Mouse (Mus musculus) ovary, postnatal 14 days (tissue): ENCODE data around the gene Hoxa4.

ENCODE experiments used
- DNase-seq: peaks from one replicate; pipeline ENCODE4 v3.0.0; 2022; ENCODE audit warnings: low spot score

The Hoxa4 gene

GRCm38 (mm10) chr6:52164626-52165440 is 26.7 kb downstream of the Hoxa4 start, which contains the start of gene Hoxa2:
Gene Hoxa2, minus strand, starts transcription at chr6:52164831.
- no peak for DNase-seq

GRCm38 (mm10) chr6:52164051-52164625 is 27.4 kb downstream of the Hoxa4 start:
- no peak for DNase-seq

GRCm38 (mm10) chr6:52163366-52164031 is 28.1 kb downstream of the Hoxa4 start:
- DNase-seq = no peak

DNA sequence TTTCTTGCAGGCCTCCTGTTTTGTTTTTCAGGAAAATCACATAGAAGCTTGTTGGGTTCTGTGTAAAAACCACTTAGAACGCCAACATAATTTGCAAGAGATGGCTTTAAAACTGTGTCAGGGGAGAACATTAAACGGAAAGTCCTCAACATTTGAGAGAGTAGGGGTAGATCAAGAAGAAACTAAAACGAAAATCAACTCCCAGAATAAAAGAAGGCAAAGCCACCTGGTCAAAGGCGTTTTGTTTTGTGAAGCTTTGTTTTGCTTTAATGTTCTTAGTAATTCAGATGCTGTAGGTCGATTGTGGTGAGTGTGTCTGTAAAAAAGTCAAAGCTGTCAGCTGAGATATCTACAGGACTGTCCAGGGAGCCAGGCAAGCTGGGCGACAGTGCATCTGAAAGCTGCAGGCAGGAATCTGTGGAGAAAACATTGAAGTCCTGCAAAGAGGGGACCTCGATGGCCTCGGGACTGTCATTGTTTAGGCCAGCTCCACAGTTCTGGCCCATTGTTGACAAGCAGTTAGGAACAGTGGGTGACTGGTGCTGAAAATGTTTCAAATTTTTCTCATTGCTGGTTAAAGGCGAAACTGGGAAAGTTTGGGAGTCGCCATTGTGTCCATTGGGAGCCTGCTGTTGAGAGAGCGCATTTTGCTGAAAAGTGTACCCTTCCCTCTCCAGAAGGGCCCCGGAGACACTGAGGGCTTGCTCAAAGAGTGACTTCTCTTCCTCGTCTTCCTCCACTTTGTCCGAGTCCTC is 28.8 kb downstream of the Hoxa4 start:
- no peak for DNase-seq

GRCm38 (mm10) chr6:52162093-52162380 is 29.5 kb downstream of the Hoxa4 start:
- no peak for DNase-seq

DNA sequence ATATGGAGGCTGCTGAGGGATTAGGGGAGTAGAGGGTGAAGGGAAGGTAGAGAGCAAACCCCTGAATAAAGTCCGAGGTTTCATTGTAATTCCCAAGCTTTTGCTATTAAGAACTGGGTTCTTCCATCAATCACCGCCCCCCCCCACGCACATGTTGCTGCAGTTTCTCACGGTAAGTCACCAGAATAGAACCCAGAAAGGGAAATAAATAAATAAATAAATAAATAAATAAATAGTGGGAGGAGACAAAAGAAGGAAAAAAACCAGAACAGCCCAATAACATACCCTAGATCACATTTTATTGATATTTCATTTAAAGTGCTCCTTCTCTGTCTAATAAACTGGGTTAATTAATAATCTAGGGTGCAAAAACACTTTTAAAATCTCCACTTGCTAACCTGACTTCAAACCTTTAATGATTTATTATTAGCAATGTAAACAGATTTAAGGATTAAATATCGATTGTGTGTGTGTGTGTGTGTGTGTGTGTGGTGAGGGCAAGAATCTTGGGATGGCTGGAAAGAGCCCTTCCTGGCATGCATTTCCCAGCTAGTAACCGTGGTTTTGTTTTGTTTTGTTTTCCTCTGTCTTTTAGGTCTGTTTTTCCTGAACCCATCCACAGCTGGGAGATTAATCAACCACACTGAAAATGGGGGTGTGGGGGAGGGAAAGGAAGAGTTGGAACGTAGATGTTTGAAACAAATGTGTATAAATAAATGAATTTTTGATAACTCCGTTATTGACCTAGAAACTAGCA is 30.0 kb downstream of the Hoxa4 start:
- DNase-seq = no peak

DNA sequence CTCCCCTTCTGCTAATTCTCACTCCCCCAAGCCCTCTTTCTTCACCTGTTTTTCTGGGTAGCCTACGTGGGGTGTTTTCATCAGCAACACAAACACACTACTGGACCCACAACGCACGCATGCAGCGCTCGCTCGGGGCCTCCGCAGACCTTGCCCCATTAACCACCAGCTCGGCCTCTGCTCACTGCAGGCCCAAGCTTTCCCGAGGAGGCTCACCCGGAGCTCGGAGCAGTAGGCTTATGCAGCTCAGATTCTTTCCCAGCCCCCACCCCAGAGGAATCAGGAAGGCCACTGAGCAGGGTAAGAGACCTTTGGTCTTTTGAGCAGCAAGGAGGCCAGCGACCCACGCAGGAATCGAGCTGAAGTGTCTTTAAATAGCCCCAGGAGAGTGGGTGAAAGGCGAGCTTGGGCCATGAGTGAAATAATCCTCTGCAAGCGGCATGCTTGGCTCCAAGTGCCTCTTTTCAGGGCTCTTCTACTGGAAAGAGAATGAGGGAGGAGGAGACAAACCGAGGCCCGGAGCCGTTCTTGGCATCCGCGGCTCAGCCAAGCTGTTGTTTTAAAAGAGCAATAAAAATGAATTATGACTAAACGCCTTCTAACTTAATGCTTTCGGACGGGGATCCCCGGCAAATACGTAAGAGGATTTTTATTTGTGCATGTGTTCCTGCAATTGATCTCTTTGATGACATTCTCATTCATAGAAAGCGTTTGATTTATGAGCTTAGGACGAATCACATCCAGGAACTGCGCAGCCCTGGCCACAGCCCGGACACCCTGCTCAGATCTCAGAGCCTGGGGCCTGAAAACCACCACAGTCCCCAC is 30.8 kb downstream of the Hoxa4 start:
- no peak for DNase-seq

DNA sequence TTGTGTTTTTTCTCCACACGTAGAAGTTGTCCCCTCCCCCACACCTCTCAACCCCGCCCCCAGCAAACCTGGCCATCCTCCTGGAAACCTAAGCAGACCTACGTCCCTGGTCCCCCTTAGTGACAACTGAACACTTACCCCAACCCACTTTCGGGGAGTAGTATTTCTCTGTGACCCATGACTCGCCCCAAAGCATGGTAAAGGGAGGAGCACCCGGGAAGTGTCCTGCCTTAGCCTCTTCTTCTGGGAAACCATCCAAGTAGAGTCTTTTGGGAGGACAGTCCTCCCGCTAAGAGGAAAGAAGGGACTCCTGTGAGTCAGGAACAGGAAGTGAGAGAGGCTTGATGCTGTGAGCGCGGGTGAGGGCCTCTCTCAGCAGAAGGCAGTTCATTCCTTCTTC is 31.6 kb downstream of the Hoxa4 start:
- DNase-seq = no peak

GRCm38 (mm10) chr6:52159164-52159761 is 32.3 kb downstream of the Hoxa4 start:
- no peak for DNase-seq

DNA sequence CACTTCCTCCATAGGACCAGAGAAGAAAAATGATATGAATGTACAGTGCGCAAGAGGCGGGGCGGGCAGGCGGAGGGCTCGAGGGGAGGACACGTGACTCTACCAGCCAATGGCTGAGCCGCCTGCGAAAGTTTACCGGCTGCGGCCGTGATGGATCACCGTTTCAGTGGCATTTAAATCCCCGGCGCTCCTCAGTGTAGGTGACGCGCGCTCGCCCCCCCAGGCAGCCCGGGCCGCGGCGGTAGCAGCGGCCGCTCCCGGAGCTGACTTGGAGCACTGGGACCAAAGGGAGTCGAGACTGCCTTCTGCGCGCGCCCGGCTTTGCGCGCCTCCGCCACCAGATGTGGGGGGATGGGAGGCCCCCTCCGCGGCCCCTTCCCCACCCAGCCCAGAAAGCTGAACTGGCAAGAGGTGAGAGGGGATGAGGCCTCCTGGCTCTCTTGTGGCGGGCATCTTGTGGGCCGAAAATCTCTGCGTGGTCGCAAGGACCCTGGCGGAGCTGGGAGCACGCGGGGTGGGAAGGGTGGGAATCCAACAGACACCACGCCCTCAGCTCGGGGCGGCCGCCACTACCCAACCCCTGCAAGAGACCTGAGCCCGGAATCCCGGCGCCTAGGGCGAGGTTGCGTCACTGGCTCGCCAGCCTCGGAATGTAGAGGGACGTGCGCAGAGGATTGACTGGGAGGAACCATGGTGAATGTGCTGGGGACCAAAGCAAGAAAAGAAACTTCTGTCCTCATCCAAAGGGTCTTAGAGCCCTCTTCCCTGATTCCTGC is 33.1 kb downstream of the Hoxa4 start, which contains the start of gene Hoxa1:
TSS of gene Hoxa1 (minus strand) at position 42 of the 776 bp plus-strand sequence.
- no peak for DNase-seq

- DNase-seq = no peak
Observed at GRCm38 (mm10) chr6:52157466-52158275, 33.9 kb downstream of the Hoxa4 start.

DNA sequence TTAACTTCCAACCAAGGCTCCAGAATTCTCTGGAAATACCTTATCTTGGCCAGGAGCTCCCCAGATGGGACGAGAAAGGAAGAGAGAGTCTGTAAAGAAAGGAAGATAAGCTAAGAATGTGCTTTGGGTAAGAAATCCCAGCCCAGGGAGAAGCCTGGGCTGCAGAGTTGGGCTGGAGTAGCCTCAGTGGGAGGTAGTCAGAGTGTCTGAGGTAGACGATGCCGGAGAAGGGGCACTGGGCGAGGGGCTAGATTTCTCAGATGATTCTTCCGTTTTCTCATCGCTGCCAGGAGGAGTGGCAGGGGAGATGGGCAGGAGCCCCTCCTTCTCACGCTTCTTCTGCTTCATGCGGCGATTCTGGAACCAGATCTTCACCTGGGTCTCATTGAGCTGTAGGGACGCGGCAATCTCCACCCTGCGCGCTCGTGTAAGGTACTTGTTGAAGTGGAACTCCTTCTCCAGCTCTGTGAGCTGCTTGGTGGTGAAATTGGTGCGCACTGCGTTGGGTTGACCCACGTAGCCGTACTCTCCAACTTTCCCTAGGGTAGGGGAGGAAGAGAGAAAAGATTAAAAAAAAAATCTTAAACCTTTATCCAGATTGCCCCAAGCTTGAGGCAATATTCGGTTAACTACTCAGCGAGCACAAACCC is 34.9 kb downstream of the Hoxa4 start:
- no peak for DNase-seq

DNA sequence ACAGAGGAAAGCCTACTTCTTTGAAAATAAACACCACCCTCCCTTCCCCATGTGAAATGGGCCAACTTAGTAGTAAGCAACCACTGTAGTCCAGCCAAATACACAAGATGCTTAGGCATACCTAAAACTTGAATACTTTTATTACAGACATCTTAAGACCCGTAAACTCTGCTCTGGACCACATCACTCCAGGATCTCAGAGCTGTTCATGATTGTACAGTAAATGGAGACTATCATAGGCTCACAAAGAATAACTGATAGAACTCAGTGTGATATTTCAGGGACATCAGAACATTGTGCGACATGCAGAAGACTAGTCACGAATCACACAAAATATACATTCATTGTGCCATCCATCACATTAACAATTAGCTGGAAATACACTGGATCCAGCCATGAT is 36.1 kb downstream of the Hoxa4 start:
- DNase-seq = no peak

DNA sequence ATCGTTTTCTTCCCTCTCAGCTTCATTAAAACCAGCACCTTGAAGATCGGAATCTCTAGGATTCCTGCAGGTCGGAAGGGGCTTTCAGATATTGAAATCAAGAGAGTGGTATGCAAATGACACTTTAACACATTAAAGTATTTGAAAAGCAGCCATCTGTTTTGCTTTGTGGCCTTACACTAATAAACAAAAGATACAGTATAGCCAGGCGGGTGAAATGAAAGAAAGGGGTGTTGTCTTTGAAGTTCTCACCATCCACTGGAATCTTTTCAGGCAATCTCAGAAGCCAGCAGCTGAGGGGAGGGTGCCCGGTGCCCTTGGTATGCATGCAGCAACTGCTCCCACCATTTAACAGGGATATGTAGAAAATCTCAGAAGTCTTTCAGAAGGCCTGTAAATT is 37.5 kb downstream of the Hoxa4 start:
- DNase-seq = no peak

- DNase-seq = no peak
Observed at GRCm38 (mm10) chr6:52153270-52153669, 38.3 kb downstream of the Hoxa4 start.

DNA sequence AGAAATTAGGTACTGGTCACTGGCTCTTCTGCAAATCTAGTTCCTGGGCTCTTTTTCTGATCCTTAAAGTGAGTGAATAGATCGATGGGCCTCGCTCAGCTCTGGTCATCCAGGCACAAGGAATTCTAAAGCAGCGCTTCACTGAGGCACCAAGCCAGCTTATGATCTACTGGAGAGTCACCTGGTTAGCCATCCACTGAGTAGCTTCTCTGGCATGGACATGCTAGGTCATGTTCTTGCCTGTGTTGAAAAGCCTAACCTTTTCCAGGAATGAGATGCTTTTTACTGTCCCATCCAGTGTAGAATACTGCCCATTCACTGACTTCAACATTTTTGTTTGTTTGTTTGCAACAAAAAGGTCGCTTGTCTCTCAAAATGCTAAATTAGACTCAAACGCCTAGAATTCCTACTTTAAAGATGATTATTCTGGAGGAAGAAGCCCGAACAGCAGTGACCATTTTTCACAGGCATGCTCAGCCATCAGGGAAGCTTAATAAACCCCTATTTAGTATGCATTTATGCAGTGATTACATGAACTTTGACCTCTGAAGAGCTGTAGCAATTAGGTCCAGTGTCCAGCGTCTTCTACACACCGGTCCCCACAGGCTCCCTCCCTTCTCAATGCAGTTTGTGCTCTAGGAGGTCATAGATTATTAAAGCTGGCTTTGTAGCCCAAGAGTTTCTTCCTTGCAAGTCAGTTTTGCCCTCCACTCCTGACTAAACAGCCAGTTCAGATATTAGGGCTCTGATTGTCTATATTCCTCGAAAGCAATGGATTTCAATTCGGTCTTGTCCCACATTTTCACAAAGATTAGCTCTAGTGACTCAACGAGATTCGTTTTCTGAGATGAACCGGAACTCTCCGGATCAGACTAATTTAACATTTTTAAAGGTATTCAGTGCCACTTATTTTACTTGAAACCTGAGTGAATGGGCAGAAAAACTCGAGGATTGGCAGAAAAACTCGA is 39.0 kb downstream of the Hoxa4 start:
- no peak for DNase-seq

- DNase-seq = no peak
Observed at GRCm38 (mm10) chr6:52151571-52151970, 40.0 kb downstream of the Hoxa4 start.
